Mouse (Mus musculus) heart, adult 2 months (tissue): ENCODE data around the gene Htr5a.

Experiments
- CTCF ChIP-seq: fragments of 200-600 bp; IDR thresholded peaks from 2 replicates; pipeline ENCODE4 v1.8.1; 2022; ENCODE audit warnings: antibody characterized with exemption, mild to moderate bottlenecking, moderate library complexity
- EP300 ChIP-seq: fragments of 200-500 bp; IDR thresholded peaks from 2 replicates; pipeline ENCODE4 v1.6.1; 2011; ENCODE audit warnings: low read depth, low read length, control low read depth; ENCODE audit not compliant: insufficient read depth
- POLR2A ChIP-seq: fragments of 200-500 bp; IDR thresholded peaks from 2 replicates; pipeline ENCODE4 v1.6.1; 2011; ENCODE audit warnings: mild to moderate bottlenecking, low read depth, low read length, control low read depth; ENCODE audit not compliant: insufficient read depth

GRCm38 (mm10) chr5:27792531-27793205 is 49.3 kb upstream of the Htr5a start:
- TF ChIP-seq POLR2A (no peak), EP300 (no peak), CTCF (no peak)
